Mouse (Mus musculus) MEL (cell line): ENCODE data around the gene Il12a. TPM values are rescaled to one million over a fixed set of nuclear protein-coding genes. Genes with fewer than 3 reads are reported as not detected.

Experiments
- DNase-seq: peaks from one replicate; pipeline ENCODE4 v3.0.0; 2011; ENCODE audit warnings: low read depth, low spot score
- H3K27ac ChIP-seq: 2 replicates; pipeline ENCODE4 v1.5.1; 2012; ENCODE audit warnings: low read depth, mild to moderate bottlenecking, control low read depth, low read length, moderate library complexity; ENCODE audit not compliant: control insufficient read depth
- H3K27me3 ChIP-seq, 2 experiments: fragments of 150-350 bp in 1 of 2; sonication (generic) in 1 of 2; 2 replicates each; pipeline ENCODE4 v1.6.1; 2012; ENCODE audit warnings: low read length in 2 of 2, mild to moderate bottlenecking in 2 of 2, improper control_type of control experiment in 1 of 2, moderate library complexity in 1 of 2; ENCODE audit not compliant: insufficient read depth in 2 of 2, control insufficient read depth in 1 of 2
- H3K36me3 ChIP-seq, 2 experiments: 2 replicates each; pipeline ENCODE4 v1.6.1; 2012 to 2014; ENCODE audit warnings: low read length in 2 of 2, improper control_type of control experiment in 1 of 2, inconsistent platforms in 1 of 2, mild to moderate bottlenecking in 1 of 2; ENCODE audit not compliant: insufficient read depth in 2 of 2, control insufficient read depth in 1 of 2
- H3K4me1 ChIP-seq, 2 experiments: fragments of 150-350 bp in 1 of 2; sonication (generic) in 1 of 2; 2 replicates each; pipeline ENCODE4 v1.6.1; 2012; ENCODE audit warnings: low read length in 2 of 2, improper control_type of control experiment in 1 of 2, mild to moderate bottlenecking in 1 of 2; ENCODE audit not compliant: insufficient read depth in 2 of 2, control insufficient read depth in 1 of 2
- H3K4me3 ChIP-seq, 2 experiments: fragments of 150-350 bp in 1 of 2; sonication (generic) in 1 of 2; 2 replicates each; pipeline ENCODE4 v1.5.1; 2012; ENCODE audit warnings: low read depth in 2 of 2, low read length in 2 of 2, mild to moderate bottlenecking in 2 of 2, moderate library complexity in 2 of 2, control low read depth in 1 of 2, improper control_type of control experiment in 1 of 2; ENCODE audit not compliant: control insufficient read depth in 1 of 2, insufficient read depth in 1 of 2
- H3K79me2 ChIP-seq: 2 replicates; pipeline ENCODE4 v1.6.1; 2012; ENCODE audit warnings: mild to moderate bottlenecking, low read length, moderate library complexity; ENCODE audit not compliant: control insufficient read depth, poor library complexity, insufficient read depth
- H3K9ac ChIP-seq: 2 replicates; pipeline ENCODE4 v1.6.1; 2012; ENCODE audit warnings: low read depth, mild to moderate bottlenecking, control low read depth, low read length, moderate library complexity; ENCODE audit not compliant: control insufficient read depth, poor library complexity, severe bottlenecking
- H3K9me3 ChIP-seq: fragments of 150-350 bp; sonication (generic); replicated peaks from 2 replicates; pipeline ENCODE4 v1.6.1; 2012; ENCODE audit warnings: mild to moderate bottlenecking, low read length, improper control_type of control experiment, moderate library complexity; ENCODE audit not compliant: insufficient read depth
- CHD1 ChIP-seq: IDR thresholded peaks from 2 replicates; pipeline ENCODE4 v1.6.1; 2012; ENCODE audit warnings: low read depth, mild to moderate bottlenecking, inconsistent platforms, low read length, improper control_type of control experiment
- CTCF ChIP-seq, 3 experiments: IDR thresholded peaks in 2 of 3; conservative IDR thresholded peaks in 1 of 3; 2 replicates each; pipeline ENCODE4 v1.5.1; 2011 to 2012; ENCODE audit warnings: low read length in 3 of 3, low read depth in 2 of 3, mild to moderate bottlenecking in 2 of 3, improper control_type of control experiment in 1 of 3, inconsistent platforms in 1 of 3, mixed read lengths in 1 of 3, moderate library complexity in 1 of 3; ENCODE audit not compliant: control insufficient read depth in 1 of 3, insufficient read depth in 1 of 3, poor library complexity in 1 of 3, severe bottlenecking in 1 of 3
- E2F4 ChIP-seq: IDR thresholded peaks from 2 replicates; pipeline ENCODE4 v1.6.1; 2011; ENCODE audit warnings: low read depth, low read length, improper control_type of control experiment, borderline replicate concordance
- EP300 ChIP-seq, 2 experiments: IDR thresholded peaks; 2 replicates each; pipeline ENCODE4 v1.6.1; 2011; ENCODE audit warnings: improper control_type of control experiment in 2 of 2, low read length in 2 of 2, low read depth in 1 of 2, mild to moderate bottlenecking in 1 of 2
- ETS1 ChIP-seq: IDR thresholded peaks from 2 replicates; pipeline ENCODE4 v1.6.1; 2012; ENCODE audit warnings: low read depth, mild to moderate bottlenecking, inconsistent platforms, low read length, improper control_type of control experiment, moderate library complexity
- KAT2A ChIP-seq: conservative IDR thresholded peaks from 2 replicates; pipeline ENCODE4 v1.6.1; 2012; ENCODE audit warnings: low read depth, low read length, improper control_type of control experiment, inconsistent platforms
- MAX ChIP-seq: IDR thresholded peaks from 2 replicates; pipeline ENCODE4 v1.6.1; 2011; ENCODE audit warnings: low read length, improper control_type of control experiment
- MAZ ChIP-seq: IDR thresholded peaks from 2 replicates; pipeline ENCODE4 v1.6.1; 2012; ENCODE audit warnings: low read depth, mild to moderate bottlenecking, inconsistent platforms, low read length, improper control_type of control experiment
- MYB ChIP-seq: IDR thresholded peaks from 2 replicates; pipeline ENCODE4 v1.6.1; 2011; ENCODE audit warnings: mild to moderate bottlenecking, low read depth, low read length, improper control_type of control experiment
- MYC ChIP-seq: IDR thresholded peaks from 2 replicates; pipeline ENCODE4 v1.6.1; 2011; ENCODE audit warnings: low read depth, mild to moderate bottlenecking, low read length, improper control_type of control experiment, moderate library complexity
- NELFE ChIP-seq: IDR thresholded peaks from 2 replicates; pipeline ENCODE4 v1.6.1; 2011; ENCODE audit warnings: low read depth, low read length, improper control_type of control experiment
- POLR2A ChIP-seq, 2 experiments: IDR thresholded peaks; 2 replicates each; pipeline ENCODE4 v1.6.1; 2011 to 2012; ENCODE audit warnings: low read length in 2 of 2, mild to moderate bottlenecking in 2 of 2, control low read depth in 1 of 2, improper control_type of control experiment in 1 of 2, low read depth in 1 of 2, moderate library complexity in 1 of 2; ENCODE audit not compliant: control insufficient read depth in 1 of 2, insufficient read depth in 1 of 2, poor library complexity in 1 of 2
- POLR2AphosphoS5 ChIP-seq: IDR thresholded peaks from 2 replicates; pipeline ENCODE4 v1.6.1; 2012; ENCODE audit warnings: low read depth, borderline replicate concordance, mild to moderate bottlenecking, inconsistent platforms, low read length, moderate library complexity, mixed read lengths
- RAD21 ChIP-seq: IDR thresholded peaks from 2 replicates; pipeline ENCODE4 v1.6.1; 2011; ENCODE audit warnings: mild to moderate bottlenecking, low read depth, low read length, improper control_type of control experiment
- RCOR1 ChIP-seq: IDR thresholded peaks from 2 replicates; pipeline ENCODE4 v1.6.1; 2012; ENCODE audit warnings: low read depth, mild to moderate bottlenecking, inconsistent platforms, low read length, improper control_type of control experiment
- SMC3 ChIP-seq: IDR thresholded peaks from 2 replicates; pipeline ENCODE4 v1.6.1; 2011; ENCODE audit warnings: low read depth, low read length, improper control_type of control experiment
- TAL1 ChIP-seq: IDR thresholded peaks from 2 replicates; pipeline ENCODE4 v1.6.1; 2012; ENCODE audit warnings: mild to moderate bottlenecking, inconsistent platforms, low read length, moderate library complexity, mixed read lengths
- TBP ChIP-seq: IDR thresholded peaks from 2 replicates; pipeline ENCODE4 v1.8.0; 2011; ENCODE audit warnings: low read depth, low read length, improper control_type of control experiment
- TCF12 ChIP-seq: IDR thresholded peaks from 2 replicates; pipeline ENCODE4 v1.6.1; 2014; ENCODE audit warnings: low read depth, mild to moderate bottlenecking, inconsistent platforms, low read length, improper control_type of control experiment, moderate library complexity
- UBTF ChIP-seq: IDR thresholded peaks from 2 replicates; pipeline ENCODE4 v1.6.1; 2012; ENCODE audit warnings: low read depth, mild to moderate bottlenecking, inconsistent platforms, low read length, improper control_type of control experiment, moderate library complexity, borderline replicate concordance; ENCODE audit not compliant: insufficient read depth
- USF2 ChIP-seq, 2 experiments: IDR thresholded peaks; 2 replicates each; pipeline ENCODE4 v1.6.1; 2011 to 2012; ENCODE audit warnings: improper control_type of control experiment in 2 of 2, low read length in 2 of 2, borderline replicate concordance in 1 of 2, inconsistent platforms in 1 of 2, low read depth in 1 of 2, mild to moderate bottlenecking in 1 of 2; ENCODE audit not compliant: insufficient read depth in 1 of 2
- ZNF384 ChIP-seq: IDR thresholded peaks from 2 replicates; pipeline ENCODE4 v1.6.1; 2012; ENCODE audit warnings: low read depth, mild to moderate bottlenecking, inconsistent platforms, low read length, improper control_type of control experiment
- polyA plus RNA-seq, 2 experiments: library from polyadenylated mRNA; stranded (reverse) in 1 of 2; unstranded in 1 of 2; fragments of >175 nt in 1 of 2; fragments of >200 nt in 1 of 2; gene quantifications; 2 replicates each; pipeline versions ENCODE4 v1.2.1 to v1.2.4; 2012; ENCODE audit warnings: low replicate concordance in 2 of 2, low read depth in 1 of 2; ENCODE audit not compliant: insufficient read length in 2 of 2, insufficient read depth in 1 of 2, missing spikeins in 1 of 2
- total RNA-seq: library from RNA; depleted of rRNA; stranded (reverse); fragments of 300-350 nt; gene quantifications from 2 replicates; pipeline ENCODE4 v1.2.3, GENCODE M21; 2012

Gene Il12a
- total and polyA plus RNA-seq, 3 experiments = not detected

DNA sequence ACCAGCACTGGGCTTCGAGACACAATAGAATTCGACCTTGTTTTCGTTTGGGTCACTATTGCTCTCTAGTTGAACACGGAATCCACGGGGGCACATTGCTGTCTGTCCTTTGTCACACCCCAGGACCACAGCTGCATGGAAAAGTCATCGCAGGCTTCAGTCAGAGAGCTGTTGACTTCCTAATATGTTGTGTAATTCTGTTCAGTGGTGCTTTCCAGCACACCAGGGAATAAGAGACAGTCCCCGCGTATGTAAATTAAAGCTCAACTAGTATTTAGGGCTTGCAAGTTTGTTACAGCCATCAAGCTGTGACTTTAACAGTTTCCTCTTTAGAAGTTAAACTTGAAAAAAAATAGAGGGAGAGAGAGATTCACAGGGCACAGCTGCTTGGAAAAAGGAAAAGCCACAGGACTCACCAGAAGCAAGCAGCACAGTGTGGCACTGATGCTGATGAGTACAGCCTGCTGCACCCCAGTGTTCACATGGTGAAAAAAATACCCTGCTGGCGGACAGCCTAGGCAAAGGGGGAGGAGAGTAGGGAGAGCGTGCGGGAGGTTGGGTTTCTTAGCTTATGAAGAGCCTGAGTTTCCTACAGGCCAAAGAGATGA lies 3.1 kb downstream of the Il12a start:
- Histone ChIP-seq H3K9ac (no peak overlapping the region), H3K9me3 (no peaks in the 10 kb centered on the region), H3K4me1 (no peaks in the 10 kb centered on the region), H3K79me2 (no peaks in the 10 kb centered on the region), H3K4me3 (no peak overlapping the region), H3K27me3 (no peaks in the 10 kb centered on the region; a peak in 1 of 4 replicates), H3K27ac (no peak overlapping the region), H3K36me3 (no peaks in the 10 kb centered on the region)
- TF ChIP-seq ZNF384 (no peak), MYC (no peak), POLR2AphosphoS5 (no peak), ETS1 (no peak)
- DNase-seq = no peak

DNA sequence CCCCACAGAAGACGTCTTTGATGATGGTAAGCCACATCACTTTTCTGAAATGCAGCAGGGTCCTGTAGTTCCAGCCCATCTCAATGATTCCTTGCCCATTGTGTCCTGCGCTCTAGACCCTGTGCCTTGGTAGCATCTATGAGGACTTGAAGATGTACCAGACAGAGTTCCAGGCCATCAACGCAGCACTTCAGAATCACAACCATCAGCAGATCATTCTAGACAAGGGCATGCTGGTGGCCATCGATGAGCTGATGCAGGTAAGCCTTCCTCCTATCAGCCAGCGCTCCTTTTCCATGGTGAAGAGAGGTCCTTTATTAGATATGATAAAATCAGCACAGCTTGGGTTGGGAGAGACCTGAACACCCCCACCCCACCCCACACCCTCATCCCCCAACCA lies 4.9 kb downstream of the Il12a start:
- no peak overlapping the region for H3K27ac ChIP-seq
- H3K4me1 ChIP-seq = no peaks in the 10 kb centered on the region
- H3K36me3 ChIP-seq = no peaks in the 10 kb centered on the region
- H3K27me3 ChIP-seq = no peaks in the 10 kb centered on the region; a peak in 1 of 4 replicates
- H3K4me3 ChIP-seq = no peak overlapping the region
- H3K79me2 ChIP-seq = no peaks in the 10 kb centered on the region
- no peaks in the 10 kb centered on the region for H3K9me3 ChIP-seq
- no peak for DNase-seq
- no peak for TF ChIP-seq SMC3
- TF ChIP-seq ETS1 = no peak
- no peak for TF ChIP-seq CHD1
- no peak for TF ChIP-seq NELFE
- no peak for TF ChIP-seq TAL1
- no peak for TF ChIP-seq USF2 (IDR thresholded peaks at IDR 0.05; ENCODE audit: borderline replicate concordance in 1 of 2, insufficient read depth in 1 of 2, low read depth in 1 of 2, low read length in 2 of 2)
- no peak for TF ChIP-seq MAX
- no peak for TF ChIP-seq TBP
- TF ChIP-seq KAT2A = no peak
- no peak for TF ChIP-seq RAD21
- no peak for TF ChIP-seq UBTF
- no peak overlapping the region for H3K9ac ChIP-seq

DNA sequence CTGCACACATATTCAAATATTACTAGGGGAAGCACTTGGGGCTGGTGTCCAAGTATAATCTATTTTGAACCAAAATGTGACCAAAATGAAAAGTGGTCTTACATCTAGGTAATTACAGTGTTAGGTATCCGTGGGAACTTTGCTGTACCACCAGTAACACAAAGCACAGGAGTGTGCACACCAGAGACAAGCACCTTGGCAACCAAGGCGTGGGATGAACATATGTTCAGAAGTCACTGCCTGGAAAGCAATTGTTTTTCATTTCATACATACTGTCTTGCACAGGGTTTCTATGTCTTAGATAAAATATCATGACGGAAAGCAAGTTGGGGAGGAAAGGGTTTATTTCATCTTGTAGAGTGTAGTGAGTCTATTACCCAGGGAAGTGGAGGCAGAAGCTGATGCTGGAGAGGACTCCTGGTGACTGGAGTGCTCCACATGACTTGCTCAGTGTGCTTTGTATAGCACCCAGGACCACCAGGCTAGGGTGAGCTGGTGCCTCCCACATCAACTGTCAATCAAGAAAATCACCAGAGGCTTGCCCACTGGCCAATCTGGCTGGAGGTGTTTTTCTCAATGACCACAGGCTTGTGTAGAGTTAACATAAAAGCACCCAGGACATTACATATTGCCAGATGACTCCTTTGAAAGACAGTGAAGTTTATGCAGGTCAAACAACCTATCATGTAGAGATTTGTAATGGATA lies 6.2 kb downstream of the Il12a start:
- TF ChIP-seq NELFE = no peak
- TF ChIP-seq KAT2A = no peak
- no peak for TF ChIP-seq TCF12
- no peak for TF ChIP-seq MAX
- TF ChIP-seq POLR2A (IDR thresholded peaks at IDR 0.05; ENCODE audit: control insufficient read depth in 1 of 2, insufficient read depth in 1 of 2, low read depth in 1 of 2, low read length in 2 of 2, poor library complexity in 1 of 2) = no peak
- no peak for TF ChIP-seq E2F4
- TF ChIP-seq UBTF = no peak
- no peak for TF ChIP-seq CTCF (IDR thresholded peaks at IDR 0.05 in 2 of 3, conservative IDR thresholded peaks at IDR 0.05 in 1 of 3; ENCODE audit: control insufficient read depth in 1 of 3, insufficient read depth in 1 of 3, low read depth in 2 of 3, low read length in 3 of 3, poor library complexity in 1 of 3, severe bottlenecking in 1 of 3)
- TF ChIP-seq CHD1 = no peak
- no peak for TF ChIP-seq RCOR1
- no peak for TF ChIP-seq TBP
- TF ChIP-seq POLR2AphosphoS5 = no peak
- no peak for TF ChIP-seq MAZ
- no peak for TF ChIP-seq MYB
- no peak for TF ChIP-seq EP300 (IDR thresholded peaks at IDR 0.05; ENCODE audit: low read depth in 1 of 2, low read length in 2 of 2)
- no peaks in the 10 kb centered on the region for H3K36me3 ChIP-seq
- no peak for DNase-seq
- no peak overlapping the region for H3K9ac ChIP-seq
- no peak overlapping the region for H3K4me3 ChIP-seq
- H3K27ac ChIP-seq = no peak overlapping the region
- H3K27me3 ChIP-seq = no peaks in the 10 kb centered on the region; a peak in 1 of 4 replicates
- H3K4me1 ChIP-seq = no peaks in the 10 kb centered on the region
- H3K79me2 ChIP-seq = no peaks in the 10 kb centered on the region
- H3K9me3 ChIP-seq = no peaks in the 10 kb centered on the region
